Mouse (Mus musculus) brain, embryonic 14.5 days (tissue): ENCODE results near the gene Gramd2.

Source experiments
- CTCF ChIP-seq: fragments of 200-500 bp; IDR thresholded peaks from 2 replicates; pipeline ENCODE4 v1.5.1; 2012; ENCODE audit warnings: inconsistent platforms, mild to moderate bottlenecking, moderate library complexity, borderline replicate concordance; ENCODE audit not compliant: insufficient read depth, insufficient read length; ENCODE audit errors: extremely low read depth
- POLR2A ChIP-seq: fragments of 200-500 bp; IDR thresholded peaks from 2 replicates; pipeline ENCODE4 v1.6.1; 2012; ENCODE audit warnings: mild to moderate bottlenecking, inconsistent platforms, borderline replicate concordance; ENCODE audit not compliant: poor library complexity, insufficient read depth, insufficient read length, severe bottlenecking; ENCODE audit errors: extremely low read depth

- no peak for TF ChIP-seq POLR2A
- TF ChIP-seq CTCF, result no peak
Measured at GRCm38 (mm10) chr9:59638372-59638771, 41.6 kb upstream of the Gramd2 start.
